Mouse (Mus musculus): ENCODE results near the gene Slc52a3.

Slc52a3 gene

DNA sequence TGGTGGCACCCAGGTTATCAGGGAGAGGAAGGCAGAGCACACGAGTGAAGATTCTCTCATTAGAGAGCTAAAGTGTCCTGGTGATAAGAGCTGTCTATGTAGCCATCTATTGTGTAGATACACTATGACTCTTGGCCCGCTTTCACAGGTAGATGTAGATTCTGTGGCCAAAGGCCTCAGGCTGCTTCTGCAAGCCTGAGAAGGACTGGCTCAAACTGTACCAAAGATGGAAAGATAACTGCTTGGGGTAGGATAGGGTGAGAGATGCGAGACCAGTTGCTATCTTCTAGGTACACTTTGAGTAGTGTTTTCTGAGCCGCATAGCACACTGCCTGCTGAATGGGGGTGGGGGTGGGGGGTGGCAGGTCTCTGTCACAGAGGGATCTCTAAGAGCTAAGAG, 2.6 kb downstream of the Slc52a3 start:
- peak; percentile 88 for DNase-seq (ENCODE audit: extremely low read depth, low read depth, low spot score)

DNA sequence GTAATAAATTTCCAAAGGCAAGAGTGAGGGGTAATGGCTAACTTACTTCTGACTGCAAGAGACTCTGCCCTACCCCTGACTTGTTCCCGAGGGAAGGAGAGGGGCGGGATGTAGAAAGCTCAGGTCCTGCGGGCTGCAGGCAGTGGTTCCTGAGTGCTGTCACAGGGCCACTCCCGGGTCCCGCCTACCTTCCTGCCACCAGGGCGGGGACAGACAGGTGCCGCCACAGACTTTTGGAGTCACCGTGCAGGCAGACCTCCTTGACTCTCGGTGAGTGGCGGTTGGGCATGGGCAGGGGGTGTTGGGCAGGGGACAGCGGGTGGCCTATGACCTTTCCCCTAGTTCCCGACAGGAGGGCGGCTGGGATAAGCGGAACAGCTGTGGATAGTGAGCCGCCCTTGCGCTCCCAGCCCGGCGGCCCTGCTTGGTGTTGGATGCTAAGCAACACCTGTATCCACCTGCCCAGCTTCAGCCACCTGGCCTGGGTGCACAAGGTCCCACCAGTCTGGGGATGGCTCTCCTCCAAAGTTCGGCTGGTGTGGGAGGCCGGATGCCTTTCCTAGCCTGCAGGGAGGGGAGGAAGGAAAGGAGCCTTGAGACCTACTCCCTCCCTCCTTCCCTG, 3.5 kb downstream of the Slc52a3 start:
- DNase-seq (ENCODE audit: extremely low read depth, low read depth, low spot score): no peak

DNA sequence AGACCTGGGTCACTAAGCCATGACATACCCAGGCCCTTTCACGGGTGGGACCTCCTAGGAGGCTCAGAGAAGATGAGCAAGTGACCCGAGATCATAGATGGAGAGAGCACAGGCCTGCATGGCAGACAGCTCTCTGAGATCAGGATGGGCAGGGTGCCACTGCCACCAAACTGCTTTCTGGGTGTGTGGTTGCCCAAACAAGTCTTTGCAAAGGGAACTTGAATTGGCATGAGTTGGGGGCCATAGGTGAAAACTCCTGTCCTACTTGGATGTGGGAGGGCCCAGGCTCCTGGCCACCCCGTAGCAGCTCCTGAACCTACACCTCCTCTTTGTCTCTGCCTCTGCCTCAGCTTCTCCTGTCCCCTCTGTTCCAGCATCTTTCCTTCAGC, 4.0 kb downstream of the Slc52a3 start:
- DNase-seq (ENCODE audit: extremely low read depth, low read depth, low spot score): peak; percentile 85

DNA sequence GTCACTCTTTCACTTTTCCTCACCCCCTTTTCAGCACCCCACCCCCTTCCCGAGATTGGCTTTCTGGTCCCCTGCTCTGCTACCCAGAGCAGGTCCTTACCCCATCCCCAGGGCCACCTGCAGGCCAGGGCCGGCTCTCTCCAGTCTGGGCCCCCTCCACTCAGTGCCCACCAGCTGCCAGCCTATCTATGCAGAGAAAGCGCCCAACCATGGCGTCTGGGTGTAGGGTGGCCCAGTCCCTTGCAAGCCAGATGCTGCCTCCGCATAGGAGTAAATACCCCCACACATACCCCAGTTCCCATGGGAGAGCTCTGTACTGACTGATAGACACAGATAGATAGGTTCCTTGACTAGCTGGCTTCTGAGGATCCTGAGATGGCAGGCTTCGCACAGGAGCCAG, 4.4 kb downstream of the Slc52a3 start:
- DNase-seq (ENCODE audit: extremely low read depth, low read depth, low spot score): no peak

GRCm38 (mm10) chr2:152002529-152002928, 6.2 kb downstream of the Slc52a3 start:
- no peak for DNase-seq (ENCODE audit: extremely low read depth, low read depth, low spot score)

DNA sequence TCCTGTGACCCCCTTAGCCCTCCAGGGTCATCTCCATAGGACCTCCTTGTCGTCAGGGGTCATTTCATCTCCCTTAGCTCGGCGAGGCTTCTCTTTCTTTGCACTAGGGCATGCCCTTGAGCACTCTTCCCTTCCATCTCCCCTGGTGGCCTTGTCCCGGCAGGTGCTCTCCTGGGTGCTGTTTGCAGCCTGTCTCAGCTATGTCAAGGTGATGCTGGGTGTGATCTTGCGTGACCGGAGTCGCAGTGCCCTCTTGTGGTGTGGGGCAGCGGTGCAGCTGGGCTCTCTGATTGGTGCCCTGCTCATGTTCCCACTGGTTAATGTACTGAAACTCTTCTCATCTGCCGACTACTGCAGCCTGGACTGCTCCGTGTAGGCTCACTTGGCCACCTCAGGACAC, 11.5 kb downstream of the Slc52a3 start:
- no peak for DNase-seq (ENCODE audit: extremely low read depth, low read depth, low spot score)

DNA sequence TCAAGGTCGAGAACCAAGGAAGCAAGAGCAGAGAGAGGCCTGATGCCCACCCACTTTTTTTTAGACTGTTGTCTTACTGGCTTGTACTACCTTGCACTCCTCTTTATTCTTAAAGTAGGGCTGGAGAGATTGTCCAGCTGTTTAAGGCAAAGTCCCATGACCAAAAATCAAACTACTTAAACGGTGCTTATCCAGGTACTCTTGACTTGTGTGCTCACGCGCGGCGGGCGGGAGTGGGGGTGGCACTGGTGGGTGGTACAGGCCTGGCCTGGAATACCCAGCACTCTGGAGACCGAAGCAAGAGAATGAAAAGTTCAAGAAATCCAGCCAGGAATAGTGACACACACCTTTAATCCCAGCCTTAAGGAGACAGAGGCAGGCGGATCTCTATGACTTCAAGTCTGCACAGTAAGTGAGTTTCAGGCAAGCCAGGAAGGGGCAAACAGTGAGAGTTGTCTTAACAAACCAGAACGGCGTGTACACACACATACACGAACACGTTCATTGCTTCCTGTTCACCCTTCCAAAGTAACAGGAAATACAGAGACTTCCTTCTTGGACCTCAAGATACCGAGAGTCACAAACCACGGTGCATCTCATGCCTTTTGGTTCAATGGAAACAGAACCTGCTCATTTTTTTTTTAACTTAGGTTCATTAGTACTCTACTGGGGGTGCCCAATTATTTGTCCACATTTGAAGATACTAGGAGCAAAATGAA, 12.9 kb downstream of the Slc52a3 start:
- DNase-seq (ENCODE audit: extremely low read depth, low read depth, low spot score): no peak

GRCm38 (mm10) chr2:152010251-152010650, 13.9 kb downstream of the Slc52a3 start:
- no peak for DNase-seq (ENCODE audit: extremely low read depth, low read depth, low spot score)

DNA sequence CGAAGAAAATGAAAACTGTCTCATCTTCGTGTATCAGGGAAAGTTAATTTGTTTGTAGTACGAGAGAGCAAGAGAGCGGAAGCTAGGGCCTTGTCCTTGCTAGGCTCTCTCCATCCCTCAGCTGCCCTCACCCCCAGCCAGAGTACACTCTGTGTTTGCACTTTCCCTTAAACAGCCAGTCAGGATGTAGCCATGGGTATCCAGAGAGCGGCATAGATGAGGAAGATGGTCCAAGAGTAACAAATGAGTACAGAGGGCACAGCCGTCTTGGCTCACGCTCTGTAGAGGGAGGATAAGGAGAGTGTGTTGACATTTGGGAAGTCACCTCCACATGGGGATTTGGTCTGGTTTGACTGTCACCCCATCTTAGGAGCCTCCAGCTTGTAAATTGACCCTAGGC, 14.3 kb downstream of the Slc52a3 start:
- DNase-seq (ENCODE audit: extremely low read depth, low read depth, low spot score): no peak

GRCm38 (mm10) chr2:152011724-152012123, 15.4 kb downstream of the Slc52a3 start:
- no peak for DNase-seq (ENCODE audit: extremely low read depth, low read depth, low spot score)

DNA sequence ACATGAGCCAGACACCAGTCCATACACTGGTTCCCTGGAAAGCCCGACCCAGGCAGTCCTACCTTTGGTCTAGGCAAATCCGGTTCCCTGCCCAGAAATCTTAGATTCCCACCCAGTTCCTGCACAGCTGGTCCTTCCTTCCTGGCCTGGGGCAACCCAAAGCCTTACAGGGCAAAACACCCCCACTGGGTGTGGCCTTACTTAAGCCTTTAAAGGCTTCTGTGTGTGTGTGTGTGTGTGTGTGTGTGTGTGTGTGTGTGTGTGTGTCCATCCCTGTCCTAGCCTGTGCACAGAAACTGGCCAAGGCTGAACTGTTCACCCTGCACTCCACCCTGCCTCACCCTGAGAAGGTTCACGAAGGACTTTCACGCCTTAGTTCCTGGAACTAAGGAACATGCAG, 15.9 kb downstream of the Slc52a3 start:
- DNase-seq (ENCODE audit: extremely low read depth, low read depth, low spot score): no peak

GRCm38 (mm10) chr2:152012701-152013100, 16.4 kb downstream of the Slc52a3 start:
- no peak for DNase-seq (ENCODE audit: extremely low read depth, low read depth, low spot score)

DNA sequence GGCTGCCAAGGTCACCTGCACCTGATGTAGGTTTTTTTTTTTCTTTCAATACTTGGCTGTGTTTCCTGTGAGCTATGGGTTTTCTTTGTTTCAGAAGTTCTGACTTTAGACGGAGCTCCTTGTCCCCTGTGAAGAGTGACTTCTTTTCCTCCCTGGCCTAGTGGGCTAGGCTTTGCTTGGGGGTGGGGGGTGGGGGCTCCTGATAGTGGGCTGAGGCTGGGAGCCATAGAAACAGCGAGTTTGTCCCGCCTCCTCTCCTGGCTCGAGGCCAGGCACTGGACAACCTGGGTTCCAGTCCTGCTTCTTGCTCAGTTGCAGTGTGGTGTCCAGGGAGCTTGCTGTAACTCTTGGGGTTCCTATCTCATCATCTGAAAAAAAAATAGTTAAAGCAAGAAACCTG, 19.7 kb downstream of the Slc52a3 start:
- no peak for DNase-seq (ENCODE audit: extremely low read depth, low read depth, low spot score)

DNA sequence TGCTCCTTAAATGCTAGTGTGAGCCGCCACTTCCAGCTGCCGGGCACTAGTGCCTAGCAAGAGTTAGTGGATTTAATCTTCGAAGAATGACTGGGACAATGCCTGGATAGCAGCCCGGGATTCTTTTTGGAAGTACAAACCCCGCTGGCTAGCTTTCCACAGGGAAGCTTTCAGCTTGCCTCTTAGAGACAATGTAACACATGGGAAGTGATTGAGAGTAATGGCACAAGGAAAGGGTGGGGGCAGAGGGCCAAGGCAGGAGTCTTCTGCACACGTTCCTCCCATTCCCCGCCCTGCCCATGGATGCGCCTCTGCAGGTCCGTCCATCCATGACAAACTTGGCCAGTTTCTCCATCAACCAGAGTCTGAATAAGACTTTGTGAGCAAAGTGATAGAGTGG, 20.4 kb downstream of the Slc52a3 start:
- no peak for DNase-seq (ENCODE audit: extremely low read depth, low read depth, low spot score)

DNA sequence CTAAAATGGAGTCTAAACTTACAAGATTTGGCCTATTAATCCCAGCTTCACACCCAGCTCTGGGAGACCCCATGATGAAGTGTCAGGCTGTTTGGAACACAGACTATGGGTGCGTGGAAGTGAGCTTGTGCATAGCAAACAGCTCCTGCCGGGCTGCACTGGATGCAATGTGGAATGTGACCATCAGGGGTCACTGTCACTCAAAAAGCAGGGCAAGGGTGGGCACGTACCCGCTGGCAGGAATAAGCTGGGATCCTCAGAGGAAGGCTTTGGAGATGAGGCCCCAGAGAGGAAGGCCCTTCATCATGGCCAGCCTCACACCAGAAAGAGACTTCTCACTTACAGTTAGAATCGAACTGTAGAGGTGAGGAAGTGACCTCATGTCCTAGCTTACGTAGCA, 23.9 kb downstream of the Slc52a3 start:
- DNase-seq (ENCODE audit: extremely low read depth, low read depth, low spot score): no peak

- DNase-seq (ENCODE audit: extremely low read depth, low read depth, low spot score): no peak
Observed at GRCm38 (mm10) chr2:152022022-152022421, 25.7 kb downstream of the Slc52a3 start.

DNA sequence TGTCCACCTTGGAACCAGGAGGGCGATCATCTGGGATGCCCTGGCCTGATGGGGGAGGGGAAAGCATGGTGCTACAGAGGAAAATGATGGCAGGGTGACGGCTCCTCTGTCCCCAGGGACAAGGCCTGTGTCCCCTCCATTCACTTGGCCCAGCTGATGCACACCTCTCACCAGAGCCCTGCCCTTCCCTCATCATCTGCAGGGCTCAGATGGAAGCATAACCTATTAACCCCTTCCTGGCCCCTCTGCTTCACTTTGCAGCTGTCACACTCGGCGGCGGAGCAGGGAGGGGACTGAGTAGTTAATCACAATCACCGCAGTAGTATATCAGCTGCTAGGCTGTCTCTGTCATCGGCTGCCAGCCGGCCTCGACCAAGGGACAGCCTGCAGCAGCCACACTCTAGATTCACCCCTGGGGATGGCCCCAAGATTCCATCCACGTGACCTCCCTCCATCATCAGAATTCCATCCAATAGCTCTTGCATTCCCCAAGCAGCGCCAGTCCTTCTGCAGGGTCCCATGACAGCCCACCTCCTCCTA, 28.6 kb downstream of the Slc52a3 start:
- no peak for DNase-seq (ENCODE audit: extremely low read depth, low read depth, low spot score)

DNA sequence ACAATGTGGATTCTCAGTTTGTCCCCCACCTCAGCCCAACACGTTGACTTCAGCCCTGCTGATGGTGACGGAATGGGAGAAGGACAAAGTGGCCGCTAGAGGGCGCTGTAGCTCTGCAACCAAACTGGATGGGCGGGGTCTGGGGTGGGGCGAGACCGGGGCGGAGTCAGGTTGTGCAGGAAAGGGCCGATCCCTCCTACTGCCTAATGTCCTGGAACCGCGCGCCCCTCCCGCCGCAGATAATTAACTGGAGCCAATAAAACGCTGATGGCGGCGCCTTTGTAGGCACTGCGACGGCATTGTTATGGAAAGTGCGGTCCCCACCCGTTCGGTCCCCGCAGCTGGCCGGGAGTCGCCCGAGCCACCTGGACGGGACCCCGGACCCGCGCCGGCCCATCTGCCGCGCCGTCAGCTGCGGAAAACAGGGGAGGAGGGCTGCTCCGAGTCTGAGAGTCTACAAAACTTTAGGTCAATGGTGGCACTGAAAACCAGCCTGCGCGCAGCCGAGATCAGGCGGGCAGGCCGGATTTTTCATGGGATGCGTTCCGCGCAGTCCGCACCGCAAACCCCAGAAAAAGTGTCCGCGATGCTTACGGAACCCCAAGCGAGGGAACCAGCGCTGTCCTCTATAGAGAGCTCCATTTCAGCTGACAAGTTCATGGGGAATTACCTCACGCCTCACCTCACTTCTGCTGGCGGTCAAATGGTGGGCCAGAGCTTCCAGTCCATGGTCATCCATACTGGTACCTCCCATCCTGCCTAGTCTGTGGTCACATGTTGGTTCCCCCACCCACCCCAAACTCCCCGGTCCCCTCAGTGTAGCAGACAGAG, 33.2 kb downstream of the Slc52a3 start:
- no peak for DNase-seq (ENCODE audit: extremely low read depth, low read depth, low spot score)

GRCm38 (mm10) chr2:152030986-152031385, 34.7 kb downstream of the Slc52a3 start:
- DNase-seq (ENCODE audit: extremely low read depth, low read depth, low spot score): no peak

DNA sequence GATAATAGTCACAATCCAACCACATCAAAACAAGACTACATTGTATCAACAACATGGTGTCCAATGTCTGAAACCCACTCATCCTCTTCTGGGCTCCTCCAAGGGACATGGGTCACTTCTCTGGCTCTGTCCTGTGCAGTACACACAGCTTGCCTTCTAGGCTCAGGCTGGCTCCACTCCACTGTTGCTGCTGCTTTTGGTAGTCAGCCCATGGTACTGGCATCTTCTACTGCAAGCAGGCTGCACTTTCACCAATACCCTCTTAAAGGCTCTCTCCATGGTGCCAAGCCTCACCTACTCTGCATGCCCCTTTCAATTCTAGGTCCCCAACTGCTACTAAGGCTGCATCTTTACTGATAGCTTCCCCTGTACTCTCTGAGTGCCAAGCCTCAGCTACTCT, 43.8 kb downstream of the Slc52a3 start:
- DNase-seq (ENCODE audit: extremely low read depth, low read depth, low spot score): no peak

DNA sequence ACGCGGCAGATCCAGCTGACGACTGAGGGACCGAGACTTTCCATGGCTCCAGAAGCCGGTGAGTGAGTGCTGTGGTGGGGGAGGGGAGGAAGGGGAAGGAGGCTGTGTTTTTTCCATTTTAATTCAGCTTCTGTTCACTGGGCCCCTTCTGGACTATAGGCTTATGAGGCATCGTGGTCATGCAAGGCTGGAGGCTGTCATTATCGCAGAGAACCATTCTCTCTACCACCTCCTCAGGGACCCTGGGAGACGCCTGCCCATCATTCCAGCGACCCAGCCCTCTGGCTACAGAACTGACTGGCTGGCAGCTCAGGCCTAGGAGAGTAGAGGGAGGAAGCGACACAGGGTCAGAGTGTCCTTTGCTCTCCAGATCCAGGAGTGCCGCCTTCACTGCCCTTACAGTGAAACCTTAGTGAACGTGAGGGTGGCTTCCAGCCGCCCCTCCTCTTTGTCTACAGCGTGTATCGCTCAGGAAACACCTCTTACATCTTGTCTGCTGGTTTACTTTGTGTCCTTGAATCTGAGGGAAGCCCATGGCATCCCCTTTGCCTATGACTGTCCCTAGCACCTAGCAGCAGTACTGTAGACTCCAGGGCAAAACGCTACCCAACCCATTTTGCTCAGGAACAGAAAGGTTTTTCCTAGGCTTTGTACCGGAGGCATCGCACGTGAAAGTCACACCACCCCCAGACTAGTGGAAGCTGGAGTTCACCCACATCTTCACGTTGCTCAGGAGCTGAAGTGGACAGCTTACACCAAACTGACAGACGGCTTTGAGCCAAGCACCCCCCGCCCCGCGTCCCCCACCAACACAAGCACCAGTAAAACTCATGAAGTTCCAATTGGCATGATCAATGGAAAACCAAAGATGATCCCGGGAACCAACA, 51.0 kb downstream of the Slc52a3 start:
- no peak for DNase-seq (ENCODE audit: extremely low read depth, low read depth, low spot score)
